Mouse (Mus musculus): ENCODE results near the gene Imp3.

GRCm38 (mm10) chr9:56907549-56907948 is 29.7 kb upstream of the Imp3 start:
- TF ChIP-seq EP300 (IDR thresholded peaks at IDR 0.05; ENCODE audit: low read depth) (no peak), CTCF (IDR thresholded peaks at IDR 0.05; ENCODE audit: low read depth) (no peak)

Data from liver, postnatal 0 days (tissue).